Mouse (Mus musculus) liver, adult 2 months (tissue): ENCODE measurements around the gene Fgfr2. TPM values are rescaled to one million over a fixed set of nuclear protein-coding genes. Genes with fewer than 3 reads are reported as not detected.

Experiments used
- DNase-seq: peaks from one replicate; pipeline ENCODE4 v3.0.0-alpha.2; 2011; ENCODE audit warnings: low read depth, low spot score; ENCODE audit errors: extremely low read depth
- H3K27ac ChIP-seq: fragments of 200-500 bp; replicated peaks from 2 replicates; pipeline ENCODE4 v1.5.1; 2012; ENCODE audit warnings: low read depth, mild to moderate bottlenecking, control low read depth, inconsistent platforms, low read length; ENCODE audit not compliant: insufficient read depth
- H3K27me3 ChIP-seq: fragments of 200-500 bp; 2 replicates; pipeline ENCODE4 v1.6.1; 2012; ENCODE audit warnings: mild to moderate bottlenecking, moderate library complexity, low read length, inconsistent platforms; ENCODE audit not compliant: control insufficient read depth, insufficient read depth
- H3K36me3 ChIP-seq: fragments of 200-500 bp; 2 replicates; pipeline ENCODE4 v1.6.1; 2012; ENCODE audit warnings: low read length, inconsistent platforms; ENCODE audit not compliant: control insufficient read depth, insufficient read depth
- H3K4me1 ChIP-seq: fragments of 200-500 bp; 2 replicates; pipeline ENCODE4 v1.6.1; 2011; ENCODE audit warnings: low read length; ENCODE audit not compliant: control insufficient read depth, insufficient read depth
- H3K4me3 ChIP-seq: fragments of 200-500 bp; 2 replicates; pipeline ENCODE4 v1.5.1; 2011; ENCODE audit warnings: low read depth, mild to moderate bottlenecking, control low read depth, low read length, moderate library complexity; ENCODE audit not compliant: insufficient read depth
- H3K79me2 ChIP-seq: fragments of 200-500 bp; 2 replicates; pipeline ENCODE4 v1.6.1; 2012; ENCODE audit warnings: inconsistent platforms, mild to moderate bottlenecking, low read length, moderate library complexity; ENCODE audit not compliant: control insufficient read depth, insufficient read depth
- H3K9ac ChIP-seq: fragments of 200-500 bp; 2 replicates; pipeline ENCODE4 v1.6.1; 2012; ENCODE audit warnings: low read depth, mild to moderate bottlenecking, control low read depth, inconsistent platforms, low read length
- CTCF ChIP-seq: fragments of 200-500 bp; IDR thresholded peaks from 2 replicates; pipeline ENCODE4 v1.5.1; 2011; ENCODE audit warnings: low read depth, low read length, control low read depth
- POLR2A ChIP-seq: fragments of 200-500 bp; IDR thresholded peaks from 2 replicates; pipeline ENCODE4 v1.6.1; 2011; ENCODE audit warnings: low read length, control low read depth; ENCODE audit not compliant: insufficient read depth; ENCODE audit errors: extremely low read depth
- WGBS: fragments of 180-500 bp; shearing (Covaris S2); methylation state at CpG from one replicate; pipeline ENCODE4 v1.1.7; 2018; 5-methylcytosine and 5-hydroxymethylcytosine counted together
- polyA plus RNA-seq: library from polyadenylated mRNA; depleted of rRNA; stranded (reverse); fragments of >200 nt; gene quantifications from 2 replicates; pipeline ENCODE4 v1.2.3, GENCODE M21; 2012
- total RNA-seq: library from RNA; depleted of rRNA; stranded (reverse); fragments of >200 nt; gene quantifications from 2 replicates; pipeline ENCODE4 v1.2.3, GENCODE M21; 2014

Fgfr2 gene
- total and polyA plus RNA-seq, 2 experiments, result 16.7 to 35.2 TPM

GRCm38 (mm10) chr7:131469506-131469905 lies 1653.6 kb downstream of the Fgfr2 start:
- no peak overlapping the region for H3K4me3 ChIP-seq
- H3K9ac ChIP-seq, result no peak overlapping the region
- no peak for DNase-seq
- H3K27me3 ChIP-seq, result no peaks in the 10 kb centered on the region
- no peaks in the 10 kb centered on the region for H3K36me3 ChIP-seq
- no peaks in the 10 kb centered on the region for H3K4me1 ChIP-seq
- peak; percentile 65 for TF ChIP-seq CTCF
- TF ChIP-seq POLR2A, result no peak
- WGBS, result 64% methylated on average over 3 of the region's 3 CpGs
- no peak overlapping the region for H3K27ac ChIP-seq
- no peaks in the 10 kb centered on the region for H3K79me2 ChIP-seq

- DNase-seq, result no peak
- no peak for TF ChIP-seq CTCF
- TF ChIP-seq POLR2A, result no peak
- H3K4me1 ChIP-seq, result no peaks in the 10 kb centered on the region
Observed at GRCm38 (mm10) chr7:131467312-131467711, 1655.8 kb downstream of the Fgfr2 start.

GRCm38 (mm10) chr7:131465735-131466134 lies 1657.4 kb downstream of the Fgfr2 start:
- no peaks in the 10 kb centered on the region for H3K36me3 ChIP-seq

More at GRCm38 (mm10) chr7:131467312-131467711, 1655.8 kb downstream of the Fgfr2 start:
- 80% methylated on average over 3 of the region's 3 CpGs for whole genome bisulfite sequencing
- H3K4me3 ChIP-seq, result no peak overlapping the region
- no peak overlapping the region for H3K27ac ChIP-seq
- no peaks in the 10 kb centered on the region for H3K27me3 ChIP-seq
- H3K79me2 ChIP-seq, result no peaks in the 10 kb centered on the region
- H3K36me3 ChIP-seq, result no peaks in the 10 kb centered on the region
- H3K9ac ChIP-seq, result no peak overlapping the region

GRCm38 (mm10) chr7:131465117-131465601 lies 1658.0 kb downstream of the Fgfr2 start:
- no peaks in the 10 kb centered on the region for H3K27me3 ChIP-seq
- H3K79me2 ChIP-seq, result no peaks in the 10 kb centered on the region
- TF ChIP-seq CTCF (no peak), POLR2A (no peak)
- H3K27ac ChIP-seq, result no peak overlapping the region
- H3K36me3 ChIP-seq, result no peaks in the 10 kb centered on the region
- no peak overlapping the region for H3K9ac ChIP-seq
- DNase-seq, result no peak
- H3K4me1 ChIP-seq, result no peaks in the 10 kb centered on the region
- WGBS, result 81% methylated on average over 3 of the region's 3 CpGs
- H3K4me3 ChIP-seq, result no peak overlapping the region

More at GRCm38 (mm10) chr7:131465735-131466134, 1657.4 kb downstream of the Fgfr2 start:
- no peaks in the 10 kb centered on the region for H3K4me1 ChIP-seq
- no peaks in the 10 kb centered on the region for H3K27me3 ChIP-seq
- no peak overlapping the region for H3K27ac ChIP-seq
- no peak overlapping the region for H3K9ac ChIP-seq
- no peaks in the 10 kb centered on the region for H3K79me2 ChIP-seq
- DNase-seq, result no peak
- WGBS, result 71% methylated on average over 3 of the region's 3 CpGs
- no peak overlapping the region for H3K4me3 ChIP-seq
- TF ChIP-seq CTCF (no peak), POLR2A (no peak)

GRCm38 (mm10) chr7:131456714-131457113 lies 1666.4 kb downstream of the Fgfr2 start:
- Histone ChIP-seq H3K4me3 (no peak overlapping the region), H3K36me3 (no peaks in the 10 kb centered on the region), H3K27ac (no peak overlapping the region), H3K79me2 (no peaks in the 10 kb centered on the region), H3K27me3 (no peaks in the 10 kb centered on the region), H3K4me1 (peaks cover 8% of the 10 kb centered on the region), H3K9ac (no peak overlapping the region)
- TF ChIP-seq CTCF (no peak), POLR2A (no peak)
- 90% methylated on average over 5 of the region's 5 CpGs for WGBS
- DNase-seq, result no peak

- Histone ChIP-seq H3K4me3 (no peak overlapping the region), H3K36me3 (peaks cover 37% of the 10 kb centered on the region), H3K79me2 (no peaks in the 10 kb centered on the region), H3K27me3 (no peaks in the 10 kb centered on the region), H3K4me1 (no peaks in the 10 kb centered on the region), H3K27ac (no peak overlapping the region), H3K9ac (no peak overlapping the region)
- TF ChIP-seq POLR2A (no peak), CTCF (no peak)
- WGBS, result 80% methylated on average over 3 of the region's 3 CpGs
- DNase-seq, result no peak
Observed at GRCm38 (mm10) chr7:131437051-131437450, 1686.1 kb downstream of the Fgfr2 start.
